ENCODE assay signal across 1 mouse cellular context in genomic region chr12:83950493-83950839, GRCm38 (mm10).
A peak's percentile ranks its signal among the peaks of the same experiment; 100 is the strongest.
TF ChIP-seq lines count a peak whose summit lies in the region.

Gene Riox1, plus strand, starts transcription at chr12:83950608.

TF ChIP-seq in CH12.LX, 34 proteins besides CTCF, POLR2A, EP300 and RAD21 (continued from another document):
- no peak for TF ChIP-seq E2F4 (IDR thresholded peaks at IDR 0.05; ENCODE audit: insufficient replicate concordance, low read depth, low read length)
- TF ChIP-seq CHD1 (IDR thresholded peaks at IDR 0.05; ENCODE audit: low read depth, low read length) = peak; percentile 82; the same call in 1 of the 2 replicates
- TF ChIP-seq GABPA (IDR thresholded peaks at IDR 0.05; ENCODE audit: insufficient replicate concordance, low read depth, low read length) = no peak
- no peak for TF ChIP-seq SMC3 (IDR thresholded peaks at IDR 0.05; ENCODE audit: low read depth, low read length)
- TF ChIP-seq NELFE (IDR thresholded peaks at IDR 0.05; ENCODE audit: low read depth, low read length) = peak; percentile 90
- peak; percentile 88 for TF ChIP-seq TBP (conservative IDR thresholded peaks at IDR 0.05; ENCODE audit: low read depth, low read length)
- TF ChIP-seq HCFC1 (IDR thresholded peaks at IDR 0.05; ENCODE audit: low read depth, low read length) = peak; percentile 82
- TF ChIP-seq POLR2AphosphoS2 (IDR thresholded peaks at IDR 0.05; ENCODE audit: low read depth, low read length) = peak; percentile 75; the same call in 1 of the 2 replicates
- no peak for TF ChIP-seq BHLHE40 (IDR thresholded peaks at IDR 0.05; ENCODE audit: low read depth, low read length)
- TF ChIP-seq NRF1 (IDR thresholded peaks at IDR 0.05; ENCODE audit: low read depth, low read length) = no peak
- TF ChIP-seq IRF4 (IDR thresholded peaks at IDR 0.05; ENCODE audit: low read depth, low read length) = peak; percentile 33; the same call in 1 of the 2 replicates
- no peak for TF ChIP-seq ZKSCAN1 (IDR thresholded peaks at IDR 0.05; ENCODE audit: borderline replicate concordance, low read depth, low read length)
TF ChIP-seq in CH12.LX: peak in this region for 16.
